Mouse (Mus musculus) CH12.LX (cell line): ENCODE measurements around the gene Pyroxd2.

Source experiments
- CTCF ChIP-seq, 2 experiments: IDR thresholded peaks in 1 of 2; conservative IDR thresholded peaks in 1 of 2; 2 replicates each; pipeline ENCODE4 v1.5.1; 2011 to 2012; ENCODE audit warnings: low read depth in 2 of 2, low read length in 2 of 2, improper control_type of control experiment in 1 of 2, inconsistent platforms in 1 of 2, mild to moderate bottlenecking in 1 of 2, moderate library complexity in 1 of 2
- EP300 ChIP-seq: IDR thresholded peaks from 2 replicates; pipeline ENCODE4 v1.6.1; 2011; ENCODE audit warnings: low read length, improper control_type of control experiment
- POLR2A ChIP-seq: IDR thresholded peaks from 2 replicates; pipeline ENCODE4 v1.6.1; 2011; ENCODE audit warnings: low read depth, mild to moderate bottlenecking, improper control_type of control experiment, low read length
- POLR2AphosphoS2 ChIP-seq: IDR thresholded peaks from 2 replicates; pipeline ENCODE4 v1.6.1; 2011; ENCODE audit warnings: low read depth, low read length, improper control_type of control experiment
- TCF12 ChIP-seq: IDR thresholded peaks from 2 replicates; pipeline ENCODE4 v1.6.1; 2014; ENCODE audit warnings: low read depth, mild to moderate bottlenecking, inconsistent platforms, low read length, improper control_type of control experiment

DNA sequence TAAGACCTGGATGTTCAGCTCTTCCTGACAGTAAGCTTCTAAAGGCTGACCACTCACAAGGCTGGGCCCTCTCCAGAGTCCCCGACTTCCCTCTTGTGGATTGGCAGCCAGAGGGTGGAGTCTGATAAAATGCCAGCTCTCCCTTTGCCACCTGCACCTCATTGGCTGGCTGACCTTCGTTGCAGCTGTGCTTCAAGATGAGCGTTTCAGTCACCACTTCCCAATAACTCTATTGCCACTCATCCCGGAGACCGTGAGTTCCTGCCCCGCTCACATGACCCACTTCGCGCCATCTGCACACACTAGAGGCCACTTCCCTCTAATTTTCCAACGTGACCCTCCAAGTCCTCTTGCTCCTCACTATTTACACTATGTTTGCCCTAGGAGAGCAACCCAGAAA is 38.8 kb downstream of the Pyroxd2 start:
- TF ChIP-seq POLR2A (no peak), CTCF (conservative IDR thresholded peaks at IDR 0.05 in 1 of 2, IDR thresholded peaks at IDR 0.05 in 1 of 2; ENCODE audit: low read depth in 2 of 2, low read length in 2 of 2) (no peak), POLR2AphosphoS2 (no peak), TCF12 (no peak), EP300 (no peak)
